Mouse (Mus musculus) kidney, postnatal 0 days (tissue): ENCODE measurements around the gene Atp10b. TPM values are rescaled to one million over a fixed set of nuclear protein-coding genes. Genes with fewer than 3 reads are reported as not detected.

Experiments
- ATAC-seq: fragments of 200-750 bp; cut with Nextera tagmentation; replicated peaks from 2 replicates; pipeline ENCODE4 v1.8.0; 2017; ENCODE audit warnings: low read depth, moderate number of reproducible peaks, moderate TSS enrichment, moderate library complexity; ENCODE audit not compliant: low FRiP score
- DNase-seq: peaks from one replicate; pipeline ENCODE4 v3.0.0-alpha.2; 2016; ENCODE audit warnings: low spot score
- H3K27ac ChIP-seq: fragments of 300-500 bp; sonication (generic); 2 replicates; pipeline ENCODE4 v1.5.1; 2014; ENCODE audit warnings: mild to moderate bottlenecking
- H3K27me3 ChIP-seq: fragments of 300-500 bp; sonication (generic); 2 replicates; pipeline ENCODE4 v1.6.1; 2014; ENCODE audit warnings: low read length, mixed read lengths; ENCODE audit not compliant: insufficient read depth
- H3K36me3 ChIP-seq: fragments of 300-500 bp; sonication (generic); 2 replicates; pipeline ENCODE4 v1.6.1; 2014; ENCODE audit warnings: low read length, mixed read lengths; ENCODE audit not compliant: insufficient read depth
- H3K4me1 ChIP-seq: fragments of 300-500 bp; sonication (generic); replicated peaks from 2 replicates; pipeline ENCODE4 v1.6.1; 2014; ENCODE audit warnings: antibody characterized with exemption, low read length, mixed read lengths; ENCODE audit not compliant: insufficient read depth
- H3K4me2 ChIP-seq: fragments of 300-500 bp; sonication (generic); 2 replicates; pipeline ENCODE4 v1.6.1; 2014; ENCODE audit warnings: mild to moderate bottlenecking, low read length, moderate library complexity, mixed read lengths
- H3K4me3 ChIP-seq: fragments of 300-500 bp; sonication (generic); replicated peaks from 2 replicates; pipeline ENCODE4 v1.5.1; 2014; ENCODE audit warnings: low read depth, low read length
- H3K9ac ChIP-seq: fragments of 300-500 bp; sonication (generic); 2 replicates; pipeline ENCODE4 v1.6.1; 2014; ENCODE audit warnings: low read depth, low read length
- H3K9me3 ChIP-seq: fragments of 300-500 bp; sonication (generic); replicated peaks from 2 replicates; pipeline ENCODE4 v1.6.1; 2016; ENCODE audit warnings: low read length, inconsistent platforms, mixed read lengths
- CTCF ChIP-seq: IDR thresholded peaks from 2 replicates; pipeline ENCODE4 v1.5.1; 2016; ENCODE audit warnings: antibody characterized with exemption, low read depth, mild to moderate bottlenecking, moderate library complexity
- WGBS: fragments of 180-500 bp; shearing (Covaris S2); extraction: QIAGEN DNeasy Blood & Tissue Kit; methylation state at CpG from one replicate; pipeline ENCODE4 v1.1.7; 2014; 5-methylcytosine and 5-hydroxymethylcytosine counted together
- polyA plus RNA-seq: library from polyadenylated mRNA; unstranded; fragments of >200 nt; fragmentation: Nextera tagmentation; extraction: Ambion mirVana; gene quantifications from 2 replicates; pipeline ENCODE4 v1.2.1, GENCODE M21; 2015

Atp10b gene
- polyA plus RNA-seq, 1 experiment from 2014 or later, result 1.0 TPM

DNA sequence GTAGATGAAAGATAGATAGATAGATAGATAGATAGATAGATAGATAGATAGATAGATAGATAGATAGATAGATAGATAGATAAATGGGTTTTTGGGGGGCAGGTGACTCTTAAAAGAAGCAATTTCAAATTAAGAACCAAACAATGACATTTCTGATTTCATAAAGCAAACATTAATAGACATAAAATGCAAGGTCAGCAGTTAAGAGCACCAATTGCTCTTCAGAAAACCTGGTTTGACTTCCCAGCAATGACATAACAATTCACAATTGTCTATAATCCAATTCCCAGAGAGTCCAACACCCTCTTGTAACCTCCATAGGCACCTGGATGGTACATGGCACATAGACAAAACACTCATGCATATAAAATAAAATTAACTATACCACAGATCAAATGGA is 124.2 kb downstream of the Atp10b start:
- no peak for TF ChIP-seq CTCF
- Histone ChIP-seq H3K4me3 (no peak overlapping the region), H3K27me3 (no peaks in the 10 kb centered on the region), H3K4me1 (no peaks in the 10 kb centered on the region), H3K36me3 (no peaks in the 10 kb centered on the region), H3K4me2 (no peak overlapping the region), H3K9ac (no peak overlapping the region), H3K27ac (no peak overlapping the region), H3K9me3 (no peaks in the 10 kb centered on the region)
- DNase-seq, result no peak
- no peak for ATAC-seq

DNA sequence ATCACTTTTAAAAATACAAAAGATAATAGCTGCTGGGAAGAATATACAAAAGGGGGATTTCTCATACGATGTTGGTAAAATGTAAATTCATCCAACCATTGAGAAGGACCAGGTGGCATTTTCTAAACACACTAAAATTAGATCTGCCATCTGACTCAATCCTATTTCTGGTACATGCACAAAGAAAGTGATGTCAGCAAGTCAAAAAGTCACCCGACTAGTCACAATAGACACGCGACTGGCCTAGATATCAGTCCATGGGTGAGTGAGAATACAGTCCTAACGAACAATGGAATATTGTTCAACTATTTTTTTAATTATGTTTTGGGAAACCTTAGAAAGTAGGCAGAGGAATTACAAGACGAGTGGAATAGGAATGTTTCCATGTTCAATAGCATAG is 147.9 kb downstream of the Atp10b start:
- ATAC-seq, result no peak
- TF ChIP-seq CTCF, result no peak
- H3K27me3 ChIP-seq, result no peaks in the 10 kb centered on the region
- no peak overlapping the region for H3K4me2 ChIP-seq
- H3K4me1 ChIP-seq, result no peaks in the 10 kb centered on the region
- no peaks in the 10 kb centered on the region for H3K36me3 ChIP-seq
- WGBS, result 90% methylated on average over 6 of the region's 6 CpGs
- DNase-seq, result no peak
- no peak overlapping the region for H3K4me3 ChIP-seq
- no peak overlapping the region for H3K27ac ChIP-seq
- no peak overlapping the region for H3K9ac ChIP-seq
- no peaks in the 10 kb centered on the region for H3K9me3 ChIP-seq

DNA sequence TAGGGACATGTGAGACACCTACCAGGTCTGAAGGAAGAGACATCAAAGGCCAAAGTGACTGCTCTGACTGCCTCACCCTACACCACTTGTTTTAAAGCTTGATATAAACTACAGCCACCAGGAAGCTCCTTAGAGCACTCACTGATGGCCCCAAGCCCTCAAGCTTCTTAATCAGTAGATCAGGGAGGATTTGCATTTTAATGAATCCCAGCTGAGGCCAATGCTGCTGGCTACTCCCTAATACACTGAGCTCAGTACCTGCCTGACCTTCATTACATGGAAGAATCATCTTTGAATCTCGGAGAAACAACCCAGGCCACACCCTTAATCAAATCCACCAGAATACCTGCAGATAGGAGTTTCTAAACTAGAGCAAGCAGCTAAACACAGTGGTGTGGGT is 161.3 kb downstream of the Atp10b start:
- no peak overlapping the region for H3K27ac ChIP-seq
- no peak overlapping the region for H3K4me3 ChIP-seq
- ATAC-seq (no peak), DNase-seq (no peak)
- H3K27me3 ChIP-seq, result no peaks in the 10 kb centered on the region
- H3K9me3 ChIP-seq, result no peaks in the 10 kb centered on the region
- H3K36me3 ChIP-seq, result no peaks in the 10 kb centered on the region
- no peaks in the 10 kb centered on the region for H3K4me1 ChIP-seq
- no peak overlapping the region for H3K9ac ChIP-seq
- 56% methylated on average over 1 of the region's 1 CpGs for WGBS
- H3K4me2 ChIP-seq, result no peak overlapping the region
- TF ChIP-seq CTCF, result no peak

Other genes starting within 250 kb of the Atp10b start
- gene Gm9972, start 114.1 kb upstream of the Atp10b start, polyA plus RNA-seq, result 0.09 TPM in 1 of 2 replicates, not detected in the other